Mouse (Mus musculus): ENCODE measurements around the gene Riok1. TPM values are rescaled to one million over a fixed set of nuclear protein-coding genes. Genes with fewer than 3 reads are reported as not detected.

Riok1 gene
- polyA plus RNA-seq, 1 experiment, result 7.7 TPM

GRCm38 (mm10) chr13:38109081-38109480 is 72.3 kb downstream of the Riok1 start:
- no peak for TF ChIP-seq GATA1 (IDR thresholded peaks at IDR 0.05; ENCODE audit: borderline replicate concordance, low read length)
- TF ChIP-seq FLI1 (IDR thresholded peaks at IDR 0.05; ENCODE audit: low read length), result no peak
- Histone ChIP-seq H3K27me3 (replicated peaks) (peaks cover 2% of the 10 kb centered on the region), H3K9me3 (no peaks in the 10 kb centered on the region)

More at GRCm38 (mm10) chr13:38109081-38109480, 72.3 kb downstream of the Riok1 start:
- no peak overlapping the region for H3K4me3 ChIP-seq (replicated peaks)
- no peaks in the 10 kb centered on the region for H3K4me1 ChIP-seq
- no peaks in the 10 kb centered on the region for H3K36me3 ChIP-seq (replicated peaks; ENCODE audit: low read length)

Other genes with a start within 250 kb of the Riok1 start
- 3.7 and 29.4 TPM in 2 replicates for gene Ssr1, start 42.8 kb upstream of the Riok1 start, polyA plus RNA-seq (2012; ENCODE audit: insufficient read depth, low replicate concordance)
- not detected in 2 replicates for gene Cage1, start 74 bp downstream of the Riok1 start, polyA plus RNA-seq (2012; ENCODE audit: insufficient read depth, low replicate concordance)
- gene Dsp, start 114.3 kb downstream of the Riok1 start, polyA plus RNA-seq (2012; ENCODE audit: insufficient read depth, low replicate concordance), result 0.09 TPM in 1 of 2 replicates, not detected in the other
- gene Snrnp48, start 167.9 kb downstream of the Riok1 start, polyA plus RNA-seq (2012; ENCODE audit: insufficient read depth, low replicate concordance), result 3.0 and 32.8 TPM in 2 replicates